In the genomic region with DNA sequence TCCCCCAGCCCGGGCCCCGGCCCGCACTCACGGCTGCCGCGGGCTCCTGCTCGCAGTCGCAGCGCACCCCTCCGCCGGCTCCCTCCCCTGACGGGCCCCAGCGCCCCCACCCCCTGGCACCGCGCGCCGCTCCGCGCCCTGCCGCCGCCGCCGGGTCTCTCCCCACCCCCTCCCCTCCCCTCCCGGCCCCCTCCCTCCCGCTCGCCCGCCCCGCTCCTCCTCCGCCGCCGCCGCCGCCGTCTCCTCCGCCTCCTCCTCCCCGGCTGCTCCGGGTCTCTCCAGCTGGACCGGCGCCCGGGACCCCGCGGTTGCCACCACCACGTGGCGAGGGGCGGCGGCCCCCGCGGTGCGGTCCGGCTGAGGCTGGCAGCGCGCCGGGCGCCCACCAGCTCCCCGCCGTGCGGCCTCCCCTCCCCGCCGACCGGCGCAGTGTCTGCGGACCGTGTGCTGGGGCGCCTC, we compare ENCODE assay signal across 7 mouse cellular contexts. TPM values are rescaled to one million over a fixed set of nuclear protein-coding genes. Genes with fewer than 3 reads are reported as not detected.
A peak's percentile ranks its signal among the peaks of the same experiment; 100 is the strongest.
DNase-seq lines count a peak whose midpoint lies in the region; ATAC-seq and TF ChIP-seq lines count a peak whose summit lies in the region.

TSS of gene Tbkbp1 (minus strand) at position 153 of the 459 bp plus-strand sequence.

- WGBS in heart, embryonic 15.5 days: under 1% methylated on average over 35 of the region's 64 CpGs
- WGBS in stomach, postnatal 0 days: under 1% methylated on average over 22 of the region's 64 CpGs

- no peaks in the 10 kb centered on the region for H3K9me3 ChIP-seq in ES-Bruce4 (replicated peaks; ENCODE audit: control insufficient read depth, insufficient read depth, low read length, poor library complexity, severe bottlenecking)
- no peaks in the 10 kb centered on the region for H3K9me3 ChIP-seq in heart, embryonic 15.5 days (replicated peaks)
- H3K9me3 ChIP-seq in stomach, postnatal 0 days (ENCODE audit: control insufficient read depth, low read length): no peaks in the 10 kb centered on the region

- H3K27me3 ChIP-seq in ES-Bruce4 (ENCODE audit: control insufficient read depth, insufficient read depth, low read length, poor library complexity, severe bottlenecking): no peaks in the 10 kb centered on the region
- 0 out of 2 replicates have a peak, but pooled peaks cover 3% of the 10 kb centered on the region for H3K27me3 ChIP-seq in heart, embryonic 15.5 days
- H3K27me3 ChIP-seq in stomach, postnatal 0 days (ENCODE audit: control insufficient read depth, insufficient read depth, low read length): no peaks in the 10 kb centered on the region

- H3K4me2 ChIP-seq in heart, embryonic 15.5 days: peak within 1 kb of the TSS; percentile 98
- H3K4me2 ChIP-seq in stomach, postnatal 0 days (replicated peaks; ENCODE audit: low read depth): peak within 1 kb of the TSS; percentile 92

- peak; percentile 3; the same call in 1 of the 2 replicates for ATAC-seq in heart, embryonic 15.5 days (replicated peaks; ENCODE audit: insufficient number of reproducible peaks, insufficient read depth, low FRiP score, low read depth)
- ATAC-seq in megakaryocyte, adult 5-6 weeks (ENCODE audit: poor library complexity, severe bottlenecking): no peak
- ATAC-seq in stomach, postnatal 0 days (ENCODE audit: low FRiP score, low TSS enrichment): peak; percentile 1; the same call in 1 of the 2 replicates

- H3K4me1 ChIP-seq in ES-Bruce4 (ENCODE audit: control insufficient read depth, insufficient read depth, low read length): no peaks in the 10 kb centered on the region
- H3K4me1 ChIP-seq in cortical plate, adult 2 months (ENCODE audit: control insufficient read depth, insufficient read depth, low read length): peaks cover 5% of the 10 kb centered on the region
- H3K4me1 ChIP-seq in heart, embryonic 15.5 days (replicated peaks): peaks cover 49% of the 10 kb centered on the region
- peaks cover 2% of the 10 kb centered on the region; the same call in 1 of the 2 replicates for H3K4me1 ChIP-seq in stomach, postnatal 0 days (replicated peaks; ENCODE audit: control insufficient read depth, insufficient read depth)

- H3K36me3 ChIP-seq in ES-Bruce4 (ENCODE audit: control insufficient read depth, insufficient read depth, low read length, poor library complexity, severe bottlenecking): no peaks in the 10 kb centered on the region
- peaks cover 9% of the 10 kb centered on the region; the same call in 1 of the 2 replicates for H3K36me3 ChIP-seq in heart, embryonic 15.5 days
- no peaks in the 10 kb centered on the region for H3K36me3 ChIP-seq in stomach, postnatal 0 days (ENCODE audit: control insufficient read depth, insufficient read depth, low read length)

- H3K4me3 ChIP-seq in ES-Bruce4 (ENCODE audit: low read depth, low read length): peak within 1 kb of the TSS; percentile 66
- peak within 1 kb of the TSS; percentile 84 for H3K4me3 ChIP-seq in cortical plate, adult 2 months (ENCODE audit: insufficient read depth, low read length)
- H3K4me3 ChIP-seq in heart, embryonic 15.5 days: peak within 1 kb of the TSS; percentile 88
- peak within 1 kb of the TSS; percentile 72 for H3K4me3 ChIP-seq in stomach, postnatal 0 days (ENCODE audit: low read depth, low read length)

- no peak for TF ChIP-seq POLR2A in ES-Bruce4 (IDR thresholded peaks at IDR 0.05; ENCODE audit: insufficient read depth, low read length)
- no peak for TF ChIP-seq POLR2A in cortical plate, adult 2 months (IDR thresholded peaks at IDR 0.05; ENCODE audit: extremely low read depth, insufficient read depth, low read length)

- H3K27ac ChIP-seq in ES-Bruce4 (ENCODE audit: insufficient read depth, low read length): no peak within 1 kb of the TSS
- peak within 1 kb of the TSS; percentile 75 for H3K27ac ChIP-seq in cortical plate, adult 2 months (ENCODE audit: insufficient read depth, low read length)
- peak within 1 kb of the TSS; percentile 92 for H3K27ac ChIP-seq in heart, embryonic 15.5 days
- peak within 1 kb of the TSS; percentile 77 for H3K27ac ChIP-seq in stomach, postnatal 0 days (replicated peaks)

- no peak for TF ChIP-seq EP300 in ES-Bruce4 (IDR thresholded peaks at IDR 0.05; ENCODE audit: insufficient read depth, low read depth, low read length)
- no peak for TF ChIP-seq EP300 in stomach, postnatal 0 days (optimal IDR thresholded peaks at IDR 0.05)

- H3K9ac ChIP-seq in ES-Bruce4 (ENCODE audit: low read depth, poor library complexity, severe bottlenecking): peak within 1 kb of the TSS; percentile 91
- H3K9ac ChIP-seq in heart, embryonic 15.5 days: peak within 1 kb of the TSS; percentile 77
- peak within 1 kb of the TSS; percentile 63 for H3K9ac ChIP-seq in stomach, postnatal 0 days (ENCODE audit: low read length)

- no peak for TF ChIP-seq CTCF in ES-Bruce4 (IDR thresholded peaks at IDR 0.05; ENCODE audit: low read depth, low read length)
- no peak for TF ChIP-seq CTCF in cortical plate, adult 2 months (IDR thresholded peaks at IDR 0.05; ENCODE audit: extremely low read depth, insufficient read depth, low read length)
- TF ChIP-seq CTCF in stomach, postnatal 0 days (IDR thresholded peaks at IDR 0.05; ENCODE audit: low read depth): no peak

- peak; percentile 39 for DNase-seq in CD4-positive helper T cell, adult 2 months (ENCODE audit: low read depth, low spot score)
- peak; percentile 58 to 66 for DNase-seq in layer of hippocampus, postnatal 25 days (ENCODE audit: extremely low spot score in 1 of 2, low spot score in 1 of 2)
- peak; percentile 41 for DNase-seq in stomach, postnatal 0 days (ENCODE audit: low spot score)

RNA-seq across cellular contexts. Expression of gene Tbkbp1, which starts in this region (rescaled TPM):
- 5.4 and 6.1 TPM in 2 replicates for polyA plus RNA-seq in ES-Bruce4 (2011; ENCODE audit: insufficient read depth, insufficient read length, low read depth, missing spikeins)
- polyA plus RNA-seq in cortical plate, adult 2 months (2012; rRNA removed): 54.5 and 59.5 TPM in 2 replicates
- 4.7 and 6.5 TPM in 2 replicates for polyA plus RNA-seq in heart, embryonic 15.5 days (2015; fragmentation: Nextera tagmentation; extraction: Ambion mirVana)
- total RNA-seq in layer of hippocampus, postnatal 25 days (2021): 10 to 100 TPM; 75.8 to 82.0 TPM
- 16.0 and 17.6 TPM in 2 replicates for total RNA-seq in megakaryocyte, adult 5-6 weeks (2015)
- total RNA-seq in megakaryocyte, adult 5-6 weeks (2017): 13.6 and 17.2 TPM in 2 replicates
- 1.8 and 2.4 TPM in 2 replicates for polyA plus RNA-seq in stomach, postnatal 0 days (2015; fragmentation: Nextera tagmentation; extraction: Ambion mirVana)

Comparison
In these comparisons a context has a peak if more than half of its experiments do, and no peak if none do; other contexts are left out.
1. RNA of gene Tbkbp1 (total RNA-seq): 75.8 to 82.0 TPM in layer of hippocampus, postnatal 25 days; 13.6 to 17.6 TPM in megakaryocyte, adult 5-6 weeks; every median in the first group is over 4 times any median in the second.
2. Peak in every context shown above with its lines, with median percentiles within 50 percentile points of each other: DNase-seq, H3K4me3 ChIP-seq and H3K9ac ChIP-seq.